Mouse (Mus musculus): ENCODE measurements around the gene Lrch1.

Lrch1 gene

DNA sequence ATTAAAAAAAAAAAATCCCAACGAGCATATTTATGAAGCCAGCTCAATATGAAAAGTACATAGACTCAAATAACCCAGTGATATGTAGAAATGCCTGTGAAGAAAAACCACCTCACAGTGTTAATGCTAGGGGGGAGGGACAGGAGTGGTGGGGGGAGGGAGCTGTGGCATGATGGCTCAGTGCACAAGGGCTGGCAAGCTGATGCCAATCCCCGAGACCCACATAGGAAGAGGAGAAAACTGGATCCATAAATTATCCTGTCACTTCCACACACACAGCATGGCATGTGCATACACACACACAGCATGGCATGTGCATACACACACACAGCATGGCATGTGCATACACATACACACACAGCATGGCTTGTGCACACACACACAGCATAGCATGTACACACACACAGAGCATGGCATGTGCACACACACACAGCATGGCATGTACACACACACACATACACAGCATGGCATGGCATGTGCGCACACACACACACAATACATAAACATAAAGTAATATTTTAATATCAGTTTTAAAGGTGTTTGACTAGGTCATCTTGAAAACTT is 54.5 kb downstream of the Lrch1 start:
- no peak for ATAC-seq (ENCODE audit: low TSS enrichment)

- ATAC-seq (ENCODE audit: low TSS enrichment): no peak
These were observed 58.4 kb downstream of the Lrch1 start for GRCm38 (mm10) chr14:74889304-74889703.

DNA sequence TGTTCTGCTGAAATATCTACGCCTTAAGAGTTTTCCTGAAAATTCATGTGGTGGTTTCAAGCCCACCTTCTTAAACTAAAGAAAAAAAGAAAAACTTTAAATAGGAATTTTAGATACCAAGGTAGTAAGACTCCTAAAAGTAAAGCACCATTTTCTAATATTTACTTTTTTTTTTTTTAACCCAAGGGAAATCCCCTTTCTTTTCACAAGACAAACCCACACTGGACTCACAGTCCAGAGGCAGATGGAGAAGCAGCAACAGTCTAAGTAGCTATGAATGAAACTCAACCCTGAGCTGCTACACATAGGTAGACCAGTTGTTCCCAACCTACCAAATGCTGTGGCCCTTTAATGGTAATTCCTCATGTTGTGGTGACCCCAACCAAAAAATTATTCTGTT is 59.6 kb downstream of the Lrch1 start:
- no peak for ATAC-seq (ENCODE audit: low TSS enrichment)

DNA sequence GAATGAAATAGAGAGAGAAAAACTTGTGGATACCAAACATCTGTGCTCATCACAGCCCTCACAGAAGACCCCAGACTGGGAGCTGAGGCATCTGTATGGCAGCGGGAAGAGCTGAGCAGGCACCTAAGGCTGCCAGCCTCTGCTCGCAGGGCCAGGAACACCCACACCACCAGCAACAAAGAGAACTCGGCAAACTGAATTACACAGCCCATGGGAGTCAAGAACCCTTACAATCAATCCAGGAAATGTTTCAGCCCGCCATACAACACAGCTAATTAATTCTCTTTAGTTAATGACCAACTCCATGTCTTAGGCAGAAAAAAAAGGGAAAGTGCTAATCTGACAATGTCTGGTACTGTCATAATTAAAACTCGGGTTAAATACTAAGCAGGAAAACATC is 61.2 kb downstream of the Lrch1 start:
- no peak for ATAC-seq (ENCODE audit: low TSS enrichment)

GRCm38 (mm10) chr14:74884920-74885319 is 62.8 kb downstream of the Lrch1 start:
- no peak for ATAC-seq (ENCODE audit: low TSS enrichment)

DNA sequence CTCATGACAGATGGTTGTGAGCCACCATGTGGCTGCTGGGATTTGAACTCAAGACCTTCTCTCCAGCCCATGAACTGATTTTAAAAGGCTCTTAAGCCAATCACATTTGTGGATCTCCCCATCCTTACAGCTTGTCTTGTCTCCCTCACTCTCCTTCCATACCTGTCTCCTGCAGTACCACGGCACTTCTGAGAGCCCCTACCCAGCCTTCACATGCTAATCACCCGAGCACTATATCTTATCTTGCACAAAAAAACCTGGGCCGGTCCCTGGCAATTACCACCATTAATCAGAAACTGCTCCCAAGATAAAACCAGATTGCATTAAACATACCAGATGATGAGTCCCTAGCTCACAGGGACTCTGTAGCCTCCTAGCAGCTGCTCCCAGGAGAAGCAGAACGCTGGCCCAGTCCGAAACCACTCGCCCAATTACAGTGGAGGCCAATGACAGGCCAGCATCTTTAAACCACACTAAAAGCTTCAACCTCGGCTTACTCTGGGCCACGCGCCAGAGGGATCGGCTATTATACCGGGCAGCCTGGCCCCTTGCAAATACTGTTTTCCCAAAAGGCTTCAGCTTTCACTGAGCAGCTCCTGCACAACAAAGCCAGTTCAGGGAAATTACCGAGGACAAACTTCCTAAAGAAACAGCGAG is 63.5 kb downstream of the Lrch1 start:
- peak; percentile 35 for ATAC-seq (ENCODE audit: low TSS enrichment)

DNA sequence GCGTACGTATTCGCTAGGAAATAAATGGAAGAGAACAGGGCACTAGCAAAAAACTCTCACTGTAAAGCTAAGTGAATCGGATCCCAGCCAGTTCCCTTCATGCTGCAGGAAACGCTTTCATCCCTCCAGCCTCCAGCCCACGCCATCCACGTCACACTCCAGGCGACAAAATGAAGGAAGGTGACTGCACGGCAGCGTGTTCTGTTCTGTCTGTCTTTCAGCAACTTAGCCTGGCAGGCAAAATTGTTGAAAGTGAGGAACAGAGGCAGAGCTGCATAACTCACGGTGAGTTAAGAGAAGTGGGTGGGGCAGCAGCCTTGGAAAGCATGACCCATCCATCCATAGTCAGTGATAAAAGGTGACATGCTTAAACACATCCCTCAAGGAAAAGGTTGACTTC is 64.5 kb downstream of the Lrch1 start:
- ATAC-seq (ENCODE audit: low TSS enrichment): peak; percentile 80

DNA sequence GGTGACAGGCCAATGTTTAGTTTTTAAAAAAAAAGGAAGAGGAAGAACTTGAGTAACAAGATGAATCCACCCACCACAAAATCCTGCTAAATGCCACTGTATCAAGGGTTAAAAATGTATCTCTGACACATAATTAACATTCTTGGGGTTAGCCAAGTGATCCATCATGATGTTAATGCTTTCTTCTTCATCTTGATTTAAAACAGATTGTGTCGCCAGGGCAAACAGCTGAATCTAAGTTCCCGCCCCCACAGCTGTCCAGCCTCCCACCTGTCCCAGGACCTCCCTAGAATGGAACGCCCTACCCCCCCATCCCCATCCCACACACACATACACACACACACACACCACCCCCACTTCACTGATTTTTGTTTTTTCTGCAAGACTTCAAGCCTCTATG is 64.9 kb downstream of the Lrch1 start:
- no peak for ATAC-seq (ENCODE audit: low TSS enrichment)

DNA sequence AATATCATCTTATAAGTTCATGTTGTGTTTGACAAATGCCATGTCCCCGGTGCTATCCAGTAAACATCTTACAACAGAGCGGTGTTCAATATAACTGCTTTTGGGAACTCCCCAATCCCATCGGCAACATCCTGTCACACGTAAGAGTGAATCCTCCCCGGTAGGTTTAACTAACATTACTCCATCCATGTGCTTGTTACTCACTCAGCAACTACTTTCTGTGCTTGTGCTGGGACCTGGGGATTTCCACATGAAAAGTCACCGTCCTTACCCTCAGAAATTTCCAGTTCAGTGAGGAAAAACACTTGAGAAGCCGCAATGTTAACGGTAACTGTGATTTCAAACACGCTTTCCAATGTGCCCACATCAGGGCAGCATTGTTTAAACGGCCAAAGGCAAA is 66.8 kb downstream of the Lrch1 start:
- ATAC-seq (ENCODE audit: low TSS enrichment): no peak

- ATAC-seq (ENCODE audit: low TSS enrichment): peak; percentile 48; the same call in 1 of the 2 replicates
These were observed 68.2 kb downstream of the Lrch1 start for GRCm38 (mm10) chr14:74879480-74879879.

DNA sequence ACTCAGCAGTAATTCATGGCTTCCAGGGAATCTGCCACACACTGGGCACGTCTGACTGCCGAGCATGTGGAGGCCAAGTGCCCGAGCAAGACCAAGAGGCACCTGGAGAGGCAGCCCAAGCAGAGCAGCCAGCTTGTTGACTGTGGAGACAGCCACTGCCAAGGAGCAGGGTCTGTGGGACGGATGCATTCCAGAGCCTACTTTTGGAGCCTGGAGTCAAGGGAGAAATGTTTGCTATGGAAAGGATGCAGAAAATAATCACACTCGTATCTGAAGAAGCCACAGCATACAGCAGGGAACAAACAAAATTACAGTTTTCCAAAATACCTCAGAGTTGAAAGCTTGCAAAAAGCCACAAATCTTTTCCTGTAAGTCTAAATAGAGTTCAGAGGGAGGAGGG is 70.4 kb downstream of the Lrch1 start:
- 0 out of 2 replicates have a peak, but pooled peaks have one; percentile 17 for ATAC-seq (ENCODE audit: low TSS enrichment)

GRCm38 (mm10) chr14:74871220-74871619 is 76.5 kb downstream of the Lrch1 start:
- ATAC-seq (ENCODE audit: low TSS enrichment): no peak

DNA sequence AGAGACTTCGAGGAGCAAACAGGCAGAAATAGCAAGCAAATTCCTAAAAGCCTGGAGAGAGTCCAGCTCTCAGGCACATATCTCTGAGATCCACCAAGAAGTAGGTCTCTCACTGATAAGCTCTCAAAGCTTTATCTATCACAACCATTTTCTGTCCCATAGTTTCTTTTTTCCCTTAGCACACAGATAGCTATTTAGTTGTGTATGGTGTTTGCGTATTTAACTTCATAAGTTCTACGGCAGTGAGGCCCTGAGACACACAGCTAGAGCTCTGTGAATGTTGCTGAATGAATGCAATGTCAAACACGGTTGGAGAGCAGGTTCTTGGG is 78.8 kb downstream of the Lrch1 start:
- no peak for ATAC-seq (ENCODE audit: low TSS enrichment)

DNA sequence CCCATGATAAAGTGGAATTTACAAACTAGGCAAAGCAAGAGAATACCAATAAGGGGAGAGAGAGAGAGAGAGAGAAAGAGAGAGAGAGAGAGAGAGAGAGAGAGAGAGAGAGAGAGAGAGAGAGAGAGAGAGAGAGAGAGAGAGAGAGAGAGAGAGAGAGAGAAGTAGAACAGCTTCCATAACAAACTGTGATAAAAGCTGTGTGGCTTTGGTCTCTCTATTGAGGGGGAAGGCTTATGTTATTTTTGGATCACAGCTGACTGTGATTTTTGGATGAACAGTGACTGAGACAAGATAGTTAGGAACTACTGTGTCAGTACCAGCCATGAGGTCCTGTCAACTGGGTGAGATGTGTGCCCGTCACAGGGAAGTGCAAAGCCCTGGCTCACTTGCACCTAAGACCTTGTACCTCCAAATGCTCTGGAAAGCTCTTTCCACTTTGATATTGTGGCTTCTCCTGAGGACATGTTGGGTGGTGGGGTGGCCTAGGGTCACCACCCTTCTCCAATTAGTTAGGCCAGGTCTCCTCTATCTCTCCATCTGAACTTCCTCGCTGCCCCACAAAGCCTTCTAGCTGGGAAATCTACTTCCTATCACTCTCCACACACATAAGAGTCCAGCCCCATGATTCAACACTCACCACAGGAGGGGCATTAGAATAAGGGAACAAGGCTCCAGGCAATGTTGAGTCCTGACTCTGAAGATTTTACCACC is 79.3 kb downstream of the Lrch1 start:
- peak; percentile 33; the same call in 1 of the 2 replicates for ATAC-seq (ENCODE audit: low TSS enrichment)

GRCm38 (mm10) chr14:74867076-74868042 is 80.3 kb downstream of the Lrch1 start:
- peak; percentile 33 for ATAC-seq (ENCODE audit: low TSS enrichment)

DNA sequence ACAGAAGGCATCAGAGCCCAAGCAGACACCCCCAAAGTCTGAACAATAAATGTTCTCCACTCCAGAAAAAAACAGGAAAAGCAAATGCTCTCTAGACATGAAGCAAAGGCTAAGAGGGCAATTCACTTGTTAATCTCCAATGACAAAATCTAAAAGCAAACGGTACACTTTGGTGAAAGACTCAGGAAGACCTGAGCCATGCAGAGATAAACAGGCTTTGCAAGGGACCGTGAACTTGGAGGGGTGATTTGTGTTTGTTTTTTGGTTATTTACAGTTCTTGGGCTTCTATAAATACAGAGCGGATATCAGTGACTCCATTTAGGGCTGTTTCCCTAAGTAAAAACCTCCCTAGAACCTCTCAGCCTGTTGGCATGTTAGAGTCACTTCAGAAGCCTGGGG is 81.9 kb downstream of the Lrch1 start:
- no peak for ATAC-seq (ENCODE audit: low TSS enrichment)

DNA sequence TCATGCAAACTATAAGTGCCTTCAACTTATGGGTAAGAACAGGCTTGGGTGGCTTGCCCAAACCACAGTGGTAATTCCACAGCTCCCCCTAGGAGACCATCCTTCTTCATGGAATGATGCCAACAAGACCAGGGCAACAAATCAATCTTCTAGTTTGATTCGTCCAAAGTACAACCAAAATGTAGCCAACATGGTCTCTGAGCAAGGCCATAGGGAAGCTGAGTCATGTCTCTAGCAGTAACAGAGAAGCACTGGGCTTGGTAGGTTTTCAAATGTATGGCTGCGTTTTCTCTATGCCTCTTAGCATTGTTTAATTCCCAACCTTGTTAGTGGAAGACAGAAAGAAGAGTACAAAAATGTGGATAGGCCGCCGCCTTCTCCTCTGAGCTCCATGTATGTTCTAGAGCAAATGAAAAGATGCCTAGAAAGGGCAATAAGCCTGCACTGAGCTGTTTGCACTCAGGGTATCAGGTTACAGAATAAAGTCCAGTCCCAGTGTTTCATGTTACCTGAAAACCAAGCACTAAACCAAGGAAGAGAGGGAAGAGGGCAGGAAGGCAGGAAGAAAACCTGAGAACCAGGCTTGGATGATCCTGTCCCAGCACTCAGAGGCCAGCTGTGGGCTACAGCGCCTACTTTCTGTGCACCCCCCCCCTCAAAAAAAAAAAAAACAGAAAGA is 82.7 kb downstream of the Lrch1 start:
- no peak for ATAC-seq (ENCODE audit: low TSS enrichment)

GRCm38 (mm10) chr14:74861456-74861855 is 86.2 kb downstream of the Lrch1 start:
- ATAC-seq (ENCODE audit: low TSS enrichment): no peak

DNA sequence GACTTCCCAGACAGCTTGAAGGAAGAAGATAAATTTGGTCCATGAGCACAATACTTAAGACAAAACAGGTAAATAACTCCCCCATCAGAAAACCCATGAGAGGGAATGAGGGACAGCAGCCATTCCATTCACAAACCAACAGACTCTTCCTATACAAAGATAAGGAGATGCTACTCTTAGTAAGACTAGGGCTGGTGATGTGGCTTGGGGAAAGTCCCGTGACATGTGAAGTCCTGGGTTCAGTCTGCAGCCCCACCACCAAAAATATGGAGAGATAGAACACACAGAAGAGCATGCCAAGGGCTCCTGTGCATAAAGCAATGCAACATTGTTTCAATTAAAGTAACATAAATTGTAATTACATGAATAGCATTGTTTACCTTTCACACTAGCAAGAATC is 88.5 kb downstream of the Lrch1 start:
- no peak for ATAC-seq (ENCODE audit: low TSS enrichment)

DNA sequence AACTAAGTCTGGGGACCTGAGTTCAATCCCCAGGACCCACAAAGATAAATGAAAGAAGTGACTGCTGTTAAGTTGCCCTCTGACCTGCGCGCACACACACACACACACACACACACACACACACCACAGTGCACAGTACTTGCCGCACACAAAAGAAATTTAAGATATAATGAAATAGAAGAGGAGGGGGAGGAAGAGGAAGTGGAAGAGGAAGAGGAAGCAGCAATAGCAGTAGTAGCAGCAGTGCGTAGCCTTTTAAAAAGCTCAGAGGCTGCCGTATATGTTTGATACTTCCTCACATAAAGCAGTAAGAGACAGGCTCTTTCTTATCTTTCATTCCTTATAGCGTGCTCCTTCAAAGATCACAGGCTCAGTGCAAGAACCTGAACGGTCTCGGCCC is 92.2 kb downstream of the Lrch1 start:
- no peak for ATAC-seq (ENCODE audit: low TSS enrichment)

DNA sequence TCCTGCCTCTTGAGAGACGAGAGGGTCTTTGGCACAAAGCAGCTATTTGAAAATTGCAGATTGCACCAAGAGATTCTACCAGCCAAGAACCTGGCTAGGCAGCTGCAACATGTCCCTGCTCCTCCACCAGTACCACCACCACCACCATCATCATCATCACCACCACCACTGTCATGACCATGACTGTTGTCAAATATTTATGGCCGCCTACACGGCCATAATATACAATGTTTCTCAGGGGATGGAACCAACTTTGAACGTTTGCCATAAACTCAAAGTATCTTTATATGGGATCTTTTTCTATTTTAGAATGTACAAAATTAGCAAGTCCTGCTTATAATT is 93.9 kb downstream of the Lrch1 start:
- no peak for ATAC-seq (ENCODE audit: low TSS enrichment)
